8 mouse cellular contexts compared by ENCODE assay signal in genomic region chr6:47454575-47455571, GRCm38 (mm10). TPM values are rescaled to one million over a fixed set of nuclear protein-coding genes. Genes with fewer than 3 reads are reported as not detected.
DNase-seq lines count a peak whose midpoint lies in the region; ATAC-seq and TF ChIP-seq lines count a peak whose summit lies in the region.

No protein-coding gene starts in this region.

- peak; percentile 57; the same call in 1 of the 2 replicates for TF ChIP-seq POLR2A in CH12.LX (IDR thresholded peaks at IDR 0.05; ENCODE audit: low read depth, low read length)

- H3K27ac ChIP-seq in CH12.LX (ENCODE audit: insufficient read depth, low read depth) = peak overlapping the region; percentile 64
- peak overlapping the region; percentile 99 for H3K27ac ChIP-seq in forebrain, embryonic 11.5 days (ENCODE audit: low read depth, low read length)
- peak overlapping the region; percentile 98 for H3K27ac ChIP-seq in heart, postnatal 0 days (ENCODE audit: low read depth)
- peak overlapping the region; percentile 97 for H3K27ac ChIP-seq in neural tube, embryonic 14.5 days (ENCODE audit: low read depth, low read length)

- TF ChIP-seq CTCF in CH12.LX (conservative IDR thresholded peaks at IDR 0.05 in 1 of 2, IDR thresholded peaks at IDR 0.05 in 1 of 2; ENCODE audit: low read depth in 2 of 2, low read length in 2 of 2) = no peak
- no peak for TF ChIP-seq CTCF in heart, postnatal 0 days (IDR thresholded peaks at IDR 0.05; ENCODE audit: low read depth)

- no peaks in the 10 kb centered on the region for H3K9me3 ChIP-seq in CH12.LX (replicated peaks; ENCODE audit: low read length)
- H3K9me3 ChIP-seq in forebrain, embryonic 11.5 days (ENCODE audit: control insufficient read depth, low read length) = no peaks in the 10 kb centered on the region
- no peaks in the 10 kb centered on the region for H3K9me3 ChIP-seq in heart, postnatal 0 days (replicated peaks; ENCODE audit: control insufficient read depth, low read length)
- no peaks in the 10 kb centered on the region for H3K9me3 ChIP-seq in neural tube, embryonic 14.5 days (ENCODE audit: control insufficient read depth, low read length)

- TF ChIP-seq EP300 in CH12.LX (IDR thresholded peaks at IDR 0.05; ENCODE audit: low read length) = no peak
- TF ChIP-seq EP300 in heart, postnatal 0 days (IDR thresholded peaks at IDR 0.05; ENCODE audit: low read depth) = no peak

- dilution Hi-C loops in CH12.LX (cut with MboI; ENCODE audit: extremely low pct_ligation_motif_present, extremely low pct_unique_long_range_greater_than_20kb, low sequenced_read_pairs) = no loop called here

- peak; percentile 40 for DNase-seq in CH12.LX (ENCODE audit: extremely low read depth)
- peak; percentile 50 for DNase-seq in c-Kit-negative CD71-positive TER-119-positive erythroid progenitor cells, embryonic 14.5 days (ENCODE audit: low read depth, low spot score)
- DNase-seq in forebrain, embryonic 11.5 days (ENCODE audit: low spot score) = peak; percentile 87
- DNase-seq in heart, postnatal 0 days (ENCODE audit: low spot score) = peak; percentile 56
- DNase-seq in kidney, postnatal 36 days = peak; percentile 52 to 82
- peak; percentile 56 to 61 for DNase-seq in lung, adult 18-20 months
- peak; percentile 82 for DNase-seq in testis, postnatal 14 days (ENCODE audit: low spot score)

- no peaks in the 10 kb centered on the region for H3K27me3 ChIP-seq in CH12.LX (replicated peaks)
- H3K27me3 ChIP-seq in forebrain, embryonic 11.5 days (ENCODE audit: control insufficient read depth, insufficient read depth, low read length) = no peaks in the 10 kb centered on the region
- H3K27me3 ChIP-seq in heart, postnatal 0 days (ENCODE audit: control insufficient read depth, insufficient read depth, low read length) = no peaks in the 10 kb centered on the region
- peaks cover 3% of the 10 kb centered on the region; the same call in 1 of the 2 replicates for H3K27me3 ChIP-seq in neural tube, embryonic 14.5 days (ENCODE audit: control insufficient read depth, insufficient read depth, low read length)

- peaks cover 0 to 7% of the 10 kb centered on the region in 2 experiments for H3K36me3 ChIP-seq in CH12.LX (replicated peaks in 1 of 2; ENCODE audit: control insufficient read depth in 1 of 2, insufficient read depth in 1 of 2, low read length in 1 of 2)
- H3K36me3 ChIP-seq in forebrain, embryonic 11.5 days (ENCODE audit: control insufficient read depth, insufficient read depth, low read length) = no peaks in the 10 kb centered on the region
- H3K36me3 ChIP-seq in heart, postnatal 0 days (replicated peaks; ENCODE audit: control insufficient read depth, insufficient read depth, low read length) = no peaks in the 10 kb centered on the region
- H3K36me3 ChIP-seq in neural tube, embryonic 14.5 days (ENCODE audit: control insufficient read depth, insufficient read depth, low read length) = no peaks in the 10 kb centered on the region

- peaks cover 0 to 31% of the 10 kb centered on the region in 2 experiments; a peak in 2 of 4 replicates for H3K4me1 ChIP-seq in CH12.LX (ENCODE audit: control insufficient read depth in 1 of 2, insufficient read depth in 2 of 2)
- H3K4me1 ChIP-seq in forebrain, embryonic 11.5 days (replicated peaks; ENCODE audit: control insufficient read depth, insufficient read depth, low read length) = peaks cover 2% of the 10 kb centered on the region; the same call in 1 of the 2 replicates
- peaks cover 17% of the 10 kb centered on the region for H3K4me1 ChIP-seq in heart, postnatal 0 days (ENCODE audit: control insufficient read depth, insufficient read depth)
- peaks cover 19% of the 10 kb centered on the region for H3K4me1 ChIP-seq in neural tube, embryonic 14.5 days (ENCODE audit: control insufficient read depth, insufficient read depth, low read length)

- TF ChIP-seq RAD21 in CH12.LX (IDR thresholded peaks at IDR 0.05; ENCODE audit: low read depth, low read length) = no peak

- peak overlapping the region; percentile 79 to 92 (median 91) for H3K4me3 ChIP-seq in CH12.LX (replicated peaks in 1 of 3; ENCODE audit: low read depth in 2 of 3, low read length in 2 of 3, poor library complexity in 1 of 3)
- peak overlapping the region; percentile 96 for H3K4me3 ChIP-seq in forebrain, embryonic 11.5 days (ENCODE audit: low read depth, low read length)
- peak overlapping the region; percentile 92 for H3K4me3 ChIP-seq in heart, postnatal 0 days (ENCODE audit: low read depth, low read length)
- H3K4me3 ChIP-seq in neural tube, embryonic 14.5 days (ENCODE audit: low read depth, low read length) = peak overlapping the region; percentile 99

- in situ Hi-C loops in CH12.LX (cut with MboI; ENCODE audit: low pct_ligation_motif_present, low pct_unique_long_range_greater_than_20kb, low sequenced_read_pairs) = no loop called here

- peaks cover 38% of the 10 kb centered on the region for H3K79me2 ChIP-seq in CH12.LX (replicated peaks; ENCODE audit: control insufficient read depth, extremely low read depth, insufficient read depth, poor library complexity, severe bottlenecking)

- H3K9ac ChIP-seq in CH12.LX (ENCODE audit: insufficient read depth, low read depth) = peak overlapping the region; percentile 82
- H3K9ac ChIP-seq in forebrain, embryonic 11.5 days (ENCODE audit: low read length) = peak overlapping the region; percentile 99
- H3K9ac ChIP-seq in heart, postnatal 0 days (replicated peaks; ENCODE audit: low read depth, low read length) = peak overlapping the region; percentile 99
- peak overlapping the region; percentile 98 for H3K9ac ChIP-seq in neural tube, embryonic 14.5 days (replicated peaks; ENCODE audit: low read depth, low read length)

- ATAC-seq in forebrain, embryonic 11.5 days (replicated peaks; ENCODE audit: low FRiP score) = peak; percentile 77
- ATAC-seq in heart, postnatal 0 days (ENCODE audit: insufficient read depth, low read depth) = peak; percentile 76
- peak; percentile 82 for ATAC-seq in neural tube, embryonic 14.5 days (ENCODE audit: low read depth)

- WGBS in forebrain, embryonic 11.5 days = under 1% methylated on average over 76 of the region's 79 CpGs
- under 1% methylated on average over 74 of the region's 79 CpGs for WGBS in heart, postnatal 0 days
- 0% methylated on average over 55 of the region's 79 CpGs for WGBS in neural tube, embryonic 14.5 days

- H3K4me2 ChIP-seq in CH12.LX (ENCODE audit: insufficient read depth, low read depth, poor library complexity, severe bottlenecking) = peak overlapping the region; percentile 77
- H3K4me2 ChIP-seq in forebrain, embryonic 11.5 days (ENCODE audit: low read depth, low read length, severe bottlenecking) = peak overlapping the region; percentile 73
- H3K4me2 ChIP-seq in heart, postnatal 0 days (ENCODE audit: low read depth, low read length) = peak overlapping the region; percentile 65
- H3K4me2 ChIP-seq in neural tube, embryonic 14.5 days (ENCODE audit: low read depth, low read length) = peak overlapping the region; percentile 86

TF ChIP-seq in CH12.LX, 34 proteins besides CTCF, POLR2A, EP300 and RAD21:
- TF ChIP-seq KAT2A (IDR thresholded peaks at IDR 0.05; ENCODE audit: insufficient replicate concordance, low read length) (no peak), TBP (conservative IDR thresholded peaks at IDR 0.05; ENCODE audit: low read depth, low read length) (no peak), SIN3A (IDR thresholded peaks at IDR 0.05; ENCODE audit: low read length) (peak; percentile 51; the same call in 1 of the 2 replicates), HCFC1 (IDR thresholded peaks at IDR 0.05; ENCODE audit: low read depth, low read length) (peak; percentile 39; the same call in 1 of the 2 replicates), MXI1 (IDR thresholded peaks at IDR 0.05; ENCODE audit: low read depth, low read length) (peak; percentile 43; the same call in 1 of the 2 replicates), UBTF (IDR thresholded peaks at IDR 0.05; ENCODE audit: low read depth, low read length) (peak; percentile 92), CHD1 (IDR thresholded peaks at IDR 0.05; ENCODE audit: low read depth, low read length) (peak; percentile 89), MAX (IDR thresholded peaks at IDR 0.05; ENCODE audit: low read length) (0 out of 2 replicates have a peak, but pooled peaks have one; percentile 24)

RNA-seq across cellular contexts. Expression of gene Cul1, which starts 1.7 kb away (rescaled TPM):
- total RNA-seq in CH12.LX (2012; rRNA removed) = 63.6 and 73.6 TPM in 2 replicates
- 155 and 183 TPM in 2 replicates for total RNA-seq in CH12.LX (2014; rRNA removed)
- 79.6 and 108 TPM in 2 replicates for polyA plus RNA-seq in CH12.LX (2012; ENCODE audit: insufficient read length, low read depth)
- 221 and 234 TPM in 2 replicates for polyA plus RNA-seq in forebrain, embryonic 11.5 days (2014; fragmentation: Nextera tagmentation; extraction: Ambion mirVana)
- 55.8 and 148 TPM in 2 replicates for total RNA-seq in heart, postnatal 0 days (2014; rRNA removed; ENCODE audit: low replicate concordance)
- 67.9 and 78.5 TPM in 2 replicates for polyA plus RNA-seq in heart, postnatal 0 days (2015; fragmentation: Nextera tagmentation; extraction: Ambion mirVana)
- 137 and 143 TPM in 2 replicates for polyA plus RNA-seq in neural tube, embryonic 14.5 days (2014; fragmentation: Nextera tagmentation; extraction: Ambion mirVana)

Comparison
In these comparisons a context has a peak if more than half of its experiments do, and no peak if none do; other contexts are left out.
1. Peak in every context shown above with its lines: DNase-seq, ATAC-seq, H3K4me3 ChIP-seq and H3K27ac ChIP-seq.